Mouse (Mus musculus) mesoderm, embryonic 11.5 days (tissue): ENCODE data around the gene Gstm2.
"Not testable (repeated sequence)": the region's sequence is repeated elsewhere in the genome, so short reads cannot be mapped to it uniquely, and the experiment has no call there.

Experiments
- DNase-seq: peaks from one replicate; pipeline ENCODE4 v3.0.0-alpha.2; 2012; ENCODE audit warnings: low read depth, low spot score

The Gstm2 gene

GRCm38 (mm10) chr3:107986041-107986562, at the start of gene Gstm2:
TSS of gene Gstm2 (minus strand) at chr3:107986453.
- DNase-seq, result peak; percentile 63

- DNase-seq, result no peak
These were observed 46.9 kb upstream of the Gstm2 start for GRCm38 (mm10) chr3:108033156-108033555.

- no peak for DNase-seq
These were observed 45.9 kb upstream of the Gstm2 start for GRCm38 (mm10) chr3:108032113-108032512.

- DNase-seq, result no peak
These were observed 42.5 kb upstream of the Gstm2 start for GRCm38 (mm10) chr3:108028641-108029365.

GRCm38 (mm10) chr3:108026597-108026996, 40.3 kb upstream of the Gstm2 start:
- DNase-seq, result no peak

- no peak for DNase-seq
These were observed 39.8 kb upstream of the Gstm2 start for GRCm38 (mm10) chr3:108026049-108026448.

- DNase-seq, result no peak
These were observed 39.1 kb upstream of the Gstm2 start for GRCm38 (mm10) chr3:108025318-108025717.

- DNase-seq, result no peak
These were observed 36.4 kb upstream of the Gstm2 start for GRCm38 (mm10) chr3:108022650-108023049.

GRCm38 (mm10) chr3:108020351-108021022, 34.2 kb upstream of the Gstm2 start:
- not testable (repeated sequence) for DNase-seq

- not testable (repeated sequence) for DNase-seq
These were observed 33.0 kb upstream of the Gstm2 start for GRCm38 (mm10) chr3:108019226-108019625.

- no peak for DNase-seq
These were observed 32.1 kb upstream of the Gstm2 start for GRCm38 (mm10) chr3:108018190-108018820.

- peak; percentile 97 for DNase-seq
These were observed 31.4 kb upstream of the Gstm2 start, which contains the start of gene Gstm1 for GRCm38 (mm10) chr3:108017473-108018189. TSS of gene Gstm1 (minus strand) at chr3:108017973.

GRCm38 (mm10) chr3:108016468-108016867, 30.2 kb upstream of the Gstm2 start:
- not testable (repeated sequence) for DNase-seq

GRCm38 (mm10) chr3:108014974-108015346, 28.7 kb upstream of the Gstm2 start:
- DNase-seq, result no peak

GRCm38 (mm10) chr3:108014098-108014973, 28.1 kb upstream of the Gstm2 start:
- DNase-seq, result no peak

- DNase-seq, result no peak
These were observed 27.1 kb upstream of the Gstm2 start for GRCm38 (mm10) chr3:108013331-108013871.

GRCm38 (mm10) chr3:108011558-108011957, 25.3 kb upstream of the Gstm2 start:
- no peak for DNase-seq

- no peak for DNase-seq
These were observed 24.0 kb upstream of the Gstm2 start for GRCm38 (mm10) chr3:108010286-108010685.

- no peak for DNase-seq
These were observed 15.8 kb upstream of the Gstm2 start for GRCm38 (mm10) chr3:108002021-108002420.

- no peak for DNase-seq
These were observed 13.2 kb upstream of the Gstm2 start for GRCm38 (mm10) chr3:107999491-107999890.
